Mouse (Mus musculus) induced T-regulatory cell, adult 2 months (primary cell): ENCODE data around the gene Gmip.

ENCODE experiments used
- DNase-seq: peaks from one replicate; pipeline ENCODE4 v3.0.0-alpha.2; 2012; ENCODE audit warnings: low read depth

The Gmip gene

DNA sequence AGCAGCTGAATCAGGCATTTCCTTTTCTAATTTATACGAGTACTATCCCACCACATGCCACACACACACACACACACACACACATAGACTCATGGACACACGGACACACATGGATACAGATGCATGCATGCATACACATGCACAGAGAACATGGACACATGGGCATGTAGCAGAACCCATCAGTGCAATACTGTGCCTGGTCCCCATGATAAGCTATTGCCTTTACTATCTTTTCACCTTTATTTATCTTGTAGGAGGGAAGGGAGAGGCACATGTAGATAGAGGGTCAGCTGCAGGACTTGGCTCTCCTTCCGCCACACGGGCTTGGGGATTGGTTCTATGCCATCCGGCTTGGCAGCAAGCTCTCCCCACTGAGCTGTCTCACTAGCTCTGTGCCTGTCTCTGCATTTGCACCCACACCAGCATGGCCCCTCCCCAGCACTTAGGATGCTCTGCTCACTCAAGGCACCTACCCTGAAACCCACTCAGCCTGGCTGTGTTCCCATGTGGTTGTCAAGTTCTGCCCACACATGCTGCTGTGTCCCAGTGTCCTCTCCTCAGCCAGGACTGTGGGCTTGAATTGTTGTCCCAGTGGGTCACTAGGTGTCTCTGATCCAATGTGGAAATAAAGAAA, 55.0 kb downstream of the Gmip start:
- no peak for DNase-seq

DNA sequence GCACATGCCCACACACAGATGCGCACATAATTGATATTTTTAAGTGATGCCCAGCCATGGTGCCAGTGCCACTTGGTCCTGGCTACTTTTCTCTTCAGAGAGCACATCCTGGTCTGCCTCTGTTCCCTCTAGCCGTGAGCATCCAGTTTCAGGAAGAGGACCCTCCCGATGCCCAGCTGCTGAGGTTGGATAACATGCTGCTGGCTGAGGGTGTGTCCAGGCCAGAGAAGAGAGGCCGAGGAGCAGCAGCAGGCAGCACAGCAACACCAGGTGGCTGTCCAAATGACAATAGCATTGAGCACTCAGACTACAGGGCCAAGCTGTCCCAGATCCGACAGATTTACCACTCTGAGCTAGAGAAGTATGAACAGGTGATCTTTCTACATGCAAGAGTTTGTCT, 55.7 kb downstream of the Gmip start:
- DNase-seq = no peak

DNA sequence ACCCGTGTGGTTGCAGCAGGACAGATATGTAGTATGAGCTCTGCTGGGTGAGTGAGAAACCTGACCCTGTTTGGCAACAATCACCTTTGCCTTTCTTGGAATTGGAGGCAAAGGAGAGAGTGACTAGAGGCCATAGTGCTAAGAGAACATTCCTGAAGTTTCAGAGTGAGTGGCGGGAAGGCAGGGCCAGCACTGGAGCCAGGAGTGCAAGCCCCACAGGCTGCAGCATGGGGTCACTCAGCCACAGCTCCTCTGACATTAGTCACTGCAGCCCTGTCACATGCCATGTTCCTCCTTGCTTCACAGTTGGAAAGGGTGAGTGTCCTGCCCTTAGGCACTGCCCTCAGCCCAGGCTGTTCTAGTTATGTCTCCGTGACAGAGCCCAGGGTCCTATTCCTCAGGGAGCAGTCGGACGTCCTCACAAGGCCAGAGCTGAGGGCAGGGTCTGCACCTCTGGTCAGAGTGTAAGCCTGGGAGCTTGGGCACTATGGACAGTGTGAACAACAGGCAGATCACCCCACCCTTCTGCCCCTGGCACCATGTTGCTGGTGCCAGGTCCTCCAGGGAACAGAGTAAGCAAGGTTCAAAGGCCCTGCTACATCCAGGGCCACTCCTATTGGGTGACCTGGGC, 59.3 kb downstream of the Gmip start:
- no peak for DNase-seq

DNA sequence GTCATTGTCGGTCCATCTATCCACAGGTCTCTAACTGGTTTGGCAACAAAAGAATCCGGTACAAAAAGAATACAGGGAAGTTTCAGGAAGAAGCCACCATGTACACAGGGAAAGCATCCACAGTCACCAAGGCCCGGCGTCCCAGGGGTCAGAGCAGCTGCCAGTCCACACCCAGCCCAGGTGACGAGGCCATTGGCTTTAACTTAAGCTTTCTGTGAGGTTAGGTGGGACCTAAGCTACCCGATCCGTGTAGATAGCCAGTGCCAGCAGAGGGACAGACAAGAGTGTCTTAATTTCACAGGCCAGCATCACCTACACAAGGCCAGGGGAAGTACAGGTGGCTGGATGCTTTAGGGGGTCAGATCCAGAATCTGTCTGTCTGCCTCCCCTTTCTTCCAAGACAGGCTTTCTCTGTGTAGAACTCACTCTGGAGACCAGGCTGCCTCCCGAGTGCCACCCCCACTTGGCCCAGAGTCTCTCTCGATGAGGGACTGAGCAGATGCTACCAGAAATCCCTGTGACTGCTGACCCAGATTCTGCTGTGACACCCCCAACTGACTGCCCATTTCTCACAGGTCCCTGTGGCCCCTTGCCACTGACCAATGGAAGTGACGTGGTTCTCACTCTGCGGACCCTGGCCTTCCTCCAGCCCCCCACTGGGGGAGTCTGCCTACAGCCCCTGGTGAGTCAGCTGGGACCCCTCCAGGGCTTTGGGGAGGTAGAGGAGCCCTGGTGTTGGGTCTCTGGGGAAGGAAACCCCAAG, 61.7 kb downstream of the Gmip start:
- DNase-seq = no peak

DNA sequence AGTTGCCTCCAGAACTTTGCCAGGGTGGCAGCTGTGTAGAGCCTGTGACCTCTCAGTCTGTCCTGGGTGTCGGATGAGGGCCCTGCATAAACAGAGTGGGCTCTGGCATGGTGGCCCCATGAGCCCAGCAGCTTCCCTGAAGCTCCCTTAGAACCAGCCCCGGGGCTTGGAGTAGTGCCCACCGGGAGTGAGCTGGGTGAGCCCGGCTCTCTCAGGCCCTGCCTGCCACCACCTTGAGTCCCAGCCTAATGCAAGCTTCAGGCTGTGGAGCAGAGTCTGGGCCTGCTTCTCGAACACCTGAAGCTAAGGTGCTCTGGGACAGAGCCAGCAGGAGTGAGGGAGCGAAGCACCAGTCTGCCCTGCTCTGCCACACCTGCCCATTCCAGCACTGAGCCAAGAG, 62.4 kb downstream of the Gmip start:
- no peak for DNase-seq
